Mouse (Mus musculus): ENCODE data around the gene Csk. TPM values are rescaled to one million over a fixed set of nuclear protein-coding genes. Genes with fewer than 3 reads are reported as not detected.
A peak's percentile ranks its signal among the peaks of the same experiment; 100 is the strongest.

The Csk gene
- total and polyA plus RNA-seq, 3 experiments = 118 to 332 (median 151) TPM

- ATAC-seq (ENCODE audit: extremely low read depth, insufficient number of reproducible peaks, low FRiP score, poor library complexity, severe bottlenecking) = peak; percentile 66
- Histone ChIP-seq H3K4me1 (ENCODE audit: insufficient read depth, low read depth, low read length) (peaks cover 46% of the 10 kb centered on the region), H3K4me3 (ENCODE audit: low read depth, low read length) (peak overlapping the region; percentile 50; the same call in 1 of the 2 replicates), H3K9me3 (replicated peaks) (no peaks in the 10 kb centered on the region), H3K27me3 (ENCODE audit: insufficient read depth, low read length) (peaks cover 17% of the 10 kb centered on the region), H3K36me3 (replicated peaks) (no peaks in the 10 kb centered on the region)
- peak; percentile 84 for DNase-seq (ENCODE audit: low spot score)
- TF ChIP-seq CTCF (IDR thresholded peaks at IDR 0.05; ENCODE audit: low read depth, low read length) (peak; percentile 61), GATA2 (IDR thresholded peaks at IDR 0.05; ENCODE audit: borderline replicate concordance, low read depth, low read length) (no peak)
Measured at GRCm38 (mm10) chr9:57655749-57656148, 2.3 kb upstream of the Csk start.

- Histone ChIP-seq H3K36me3 (replicated peaks) (no peaks in the 10 kb centered on the region), H3K27me3 (ENCODE audit: insufficient read depth, low read length) (peaks cover 17% of the 10 kb centered on the region), H3K9me3 (replicated peaks) (no peaks in the 10 kb centered on the region), H3K4me1 (ENCODE audit: insufficient read depth, low read depth, low read length) (peaks cover 46% of the 10 kb centered on the region), H3K4me3 (ENCODE audit: low read depth, low read length) (no peak overlapping the region)
- ATAC-seq (ENCODE audit: extremely low read depth, insufficient number of reproducible peaks, low FRiP score, poor library complexity, severe bottlenecking) (no peak), DNase-seq (ENCODE audit: low spot score) (no peak)
- TF ChIP-seq POLR2AphosphoS5 (IDR thresholded peaks at IDR 0.05; ENCODE audit: insufficient replicate concordance, low read depth, low read length) (no peak), TAL1 (conservative IDR thresholded peaks at IDR 0.05; ENCODE audit: low read depth, low read length) (no peak), GATA2 (IDR thresholded peaks at IDR 0.05; ENCODE audit: borderline replicate concordance, low read depth, low read length) (no peak), GATA1 (IDR thresholded peaks at IDR 0.05; ENCODE audit: borderline replicate concordance, low read length) (no peak), CTCF (IDR thresholded peaks at IDR 0.05; ENCODE audit: low read depth, low read length) (no peak)
Measured at GRCm38 (mm10) chr9:57654966-57655365, 1.5 kb upstream of the Csk start.

GRCm38 (mm10) chr9:57652855-57653254 is 576 bp downstream of the Csk start:
- Histone ChIP-seq H3K36me3 (replicated peaks) (no peaks in the 10 kb centered on the region), H3K27me3 (ENCODE audit: insufficient read depth, low read length) (peaks cover 17% of the 10 kb centered on the region), H3K4me1 (ENCODE audit: insufficient read depth, low read depth, low read length) (peaks cover 51% of the 10 kb centered on the region), H3K9me3 (replicated peaks) (no peaks in the 10 kb centered on the region), H3K4me3 (ENCODE audit: low read depth, low read length) (no peak overlapping the region)
- DNase-seq (ENCODE audit: low spot score) (no peak), ATAC-seq (ENCODE audit: extremely low read depth, insufficient number of reproducible peaks, low FRiP score, poor library complexity, severe bottlenecking) (no peak)
- no peak for TF ChIP-seq TAL1 (conservative IDR thresholded peaks at IDR 0.05; ENCODE audit: low read depth, low read length)
- TF ChIP-seq GATA1 (IDR thresholded peaks at IDR 0.05; ENCODE audit: borderline replicate concordance, low read length) = no peak
- no peak for TF ChIP-seq GATA2 (IDR thresholded peaks at IDR 0.05; ENCODE audit: borderline replicate concordance, low read depth, low read length)
- no peak for TF ChIP-seq POLR2AphosphoS5 (IDR thresholded peaks at IDR 0.05; ENCODE audit: insufficient replicate concordance, low read depth, low read length)
- no peak for TF ChIP-seq CTCF (IDR thresholded peaks at IDR 0.05; ENCODE audit: low read depth, low read length)

GRCm38 (mm10) chr9:57652351-57652750 is 1.1 kb downstream of the Csk start:
- no peaks in the 10 kb centered on the region for H3K9me3 ChIP-seq (replicated peaks)
- TF ChIP-seq GATA2 (IDR thresholded peaks at IDR 0.05; ENCODE audit: borderline replicate concordance, low read depth, low read length) = no peak
- TF ChIP-seq TAL1 (conservative IDR thresholded peaks at IDR 0.05; ENCODE audit: low read depth, low read length) = no peak
- no peak for TF ChIP-seq POLR2AphosphoS5 (IDR thresholded peaks at IDR 0.05; ENCODE audit: insufficient replicate concordance, low read depth, low read length)
- TF ChIP-seq GATA1 (IDR thresholded peaks at IDR 0.05; ENCODE audit: borderline replicate concordance, low read length) = no peak
- no peak for TF ChIP-seq CTCF (IDR thresholded peaks at IDR 0.05; ENCODE audit: low read depth, low read length)
- no peak for DNase-seq (ENCODE audit: low spot score)
- H3K4me3 ChIP-seq (ENCODE audit: low read depth, low read length) = no peak overlapping the region
- H3K4me1 ChIP-seq (ENCODE audit: insufficient read depth, low read depth, low read length) = peaks cover 56% of the 10 kb centered on the region
- ATAC-seq (ENCODE audit: extremely low read depth, insufficient number of reproducible peaks, low FRiP score, poor library complexity, severe bottlenecking) = no peak
- peaks cover 17% of the 10 kb centered on the region for H3K27me3 ChIP-seq (ENCODE audit: insufficient read depth, low read length)
- H3K36me3 ChIP-seq (replicated peaks) = no peaks in the 10 kb centered on the region

GRCm38 (mm10) chr9:57650786-57651311 is 2.6 kb downstream of the Csk start:
- ATAC-seq (ENCODE audit: extremely low read depth, insufficient number of reproducible peaks, low FRiP score, poor library complexity, severe bottlenecking) (peak; percentile 51; the same call in 1 of the 2 replicates), DNase-seq (ENCODE audit: low spot score) (peak; percentile 56)
- H3K9me3 ChIP-seq (replicated peaks) = no peaks in the 10 kb centered on the region
- peaks cover 66% of the 10 kb centered on the region for H3K4me1 ChIP-seq (ENCODE audit: insufficient read depth, low read depth, low read length)
- peaks cover 13% of the 10 kb centered on the region; the same call in 1 of the 2 replicates for H3K27me3 ChIP-seq (ENCODE audit: insufficient read depth, low read length)
- no peak for TF ChIP-seq GATA1 (IDR thresholded peaks at IDR 0.05; ENCODE audit: borderline replicate concordance, low read length)
- H3K36me3 ChIP-seq (replicated peaks) = no peaks in the 10 kb centered on the region
- peak overlapping the region; percentile 47; the same call in 1 of the 2 replicates for H3K4me3 ChIP-seq (ENCODE audit: low read depth, low read length)

GRCm38 (mm10) chr9:57650130-57650785 is 3.2 kb downstream of the Csk start:
- peaks cover 67% of the 10 kb centered on the region for H3K4me1 ChIP-seq (ENCODE audit: insufficient read depth, low read depth, low read length)
- H3K9me3 ChIP-seq (replicated peaks) = no peaks in the 10 kb centered on the region
- H3K4me3 ChIP-seq (ENCODE audit: low read depth, low read length) = no peak overlapping the region; the same call in 1 of the 2 replicates
- TF ChIP-seq TAL1 (conservative IDR thresholded peaks at IDR 0.05; ENCODE audit: low read depth, low read length) (no peak), CTCF (IDR thresholded peaks at IDR 0.05; ENCODE audit: low read depth, low read length) (no peak), POLR2AphosphoS5 (IDR thresholded peaks at IDR 0.05; ENCODE audit: insufficient replicate concordance, low read depth, low read length) (no peak), GATA2 (IDR thresholded peaks at IDR 0.05; ENCODE audit: borderline replicate concordance, low read depth, low read length) (no peak), GATA1 (IDR thresholded peaks at IDR 0.05; ENCODE audit: borderline replicate concordance, low read length) (no peak)
- ATAC-seq (ENCODE audit: extremely low read depth, insufficient number of reproducible peaks, low FRiP score, poor library complexity, severe bottlenecking) = no peak
- peaks cover 13% of the 10 kb centered on the region; the same call in 1 of the 2 replicates for H3K27me3 ChIP-seq (ENCODE audit: insufficient read depth, low read length)
- peak; percentile 45 for DNase-seq (ENCODE audit: low spot score)
- H3K36me3 ChIP-seq (replicated peaks) = no peaks in the 10 kb centered on the region

Measured in G1E (cell line).